Mouse (Mus musculus): ENCODE data around the gene Tex12. TPM values are rescaled to one million over a fixed set of nuclear protein-coding genes. Genes with fewer than 3 reads are reported as not detected.

The Tex12 gene
- total and polyA plus RNA-seq, 2 experiments from 2014 or later, result not detected

- H3K9me3 ChIP-seq (replicated peaks; ENCODE audit: control insufficient read depth, low read length), result no peaks in the 10 kb centered on the region
- DNase-seq (ENCODE audit: low spot score) (no peak), ATAC-seq (ENCODE audit: insufficient read depth, low read depth) (no peak)
- H3K36me3 ChIP-seq (replicated peaks; ENCODE audit: control insufficient read depth, insufficient read depth, low read length), result peaks cover 19% of the 10 kb centered on the region
- TF ChIP-seq CTCF (IDR thresholded peaks at IDR 0.05; ENCODE audit: low read depth) (no peak), EP300 (IDR thresholded peaks at IDR 0.05; ENCODE audit: low read depth) (no peak)
- H3K4me3 ChIP-seq (ENCODE audit: low read depth, low read length), result no peak overlapping the region
- no peak overlapping the region for H3K4me2 ChIP-seq (ENCODE audit: low read depth, low read length)
- peaks cover 8% of the 10 kb centered on the region; the same call in 1 of the 2 replicates for H3K4me1 ChIP-seq (ENCODE audit: control insufficient read depth, insufficient read depth)
- H3K27ac ChIP-seq (ENCODE audit: low read depth), result no peak overlapping the region
- WGBS, result 87% methylated on average over 5 of the region's 5 CpGs
- no peak overlapping the region for H3K9ac ChIP-seq (replicated peaks; ENCODE audit: low read depth, low read length)
- H3K27me3 ChIP-seq (ENCODE audit: control insufficient read depth, insufficient read depth, low read length), result no peaks in the 10 kb centered on the region
These were observed 36.2 kb downstream of the Tex12 start for GRCm38 (mm10) chr9:50524936-50525335.

- H3K9me3 ChIP-seq (replicated peaks; ENCODE audit: control insufficient read depth, low read length), result no peaks in the 10 kb centered on the region
- ATAC-seq (ENCODE audit: insufficient read depth, low read depth) (no peak), DNase-seq (ENCODE audit: low spot score) (no peak)
- peaks cover 6% of the 10 kb centered on the region; the same call in 1 of the 2 replicates for H3K4me1 ChIP-seq (ENCODE audit: control insufficient read depth, insufficient read depth)
- H3K4me3 ChIP-seq (ENCODE audit: low read depth, low read length), result no peak overlapping the region
- H3K27me3 ChIP-seq (ENCODE audit: control insufficient read depth, insufficient read depth, low read length), result no peaks in the 10 kb centered on the region
- no peak overlapping the region for H3K4me2 ChIP-seq (ENCODE audit: low read depth, low read length)
- 73% methylated on average over 5 of the region's 5 CpGs for WGBS
- H3K36me3 ChIP-seq (replicated peaks; ENCODE audit: control insufficient read depth, insufficient read depth, low read length), result peaks cover 19% of the 10 kb centered on the region
- TF ChIP-seq EP300 (IDR thresholded peaks at IDR 0.05; ENCODE audit: low read depth), result no peak
- no peak for TF ChIP-seq CTCF (IDR thresholded peaks at IDR 0.05; ENCODE audit: low read depth)
- no peak overlapping the region for H3K9ac ChIP-seq (replicated peaks; ENCODE audit: low read depth, low read length)
- H3K27ac ChIP-seq (ENCODE audit: low read depth), result no peak overlapping the region
These were observed 38.6 kb downstream of the Tex12 start for GRCm38 (mm10) chr9:50522574-50522973.

- Histone ChIP-seq H3K9me3 (replicated peaks; ENCODE audit: control insufficient read depth, low read length) (no peaks in the 10 kb centered on the region), H3K27ac (ENCODE audit: low read depth) (no peak overlapping the region), H3K4me2 (ENCODE audit: low read depth, low read length) (no peak overlapping the region), H3K4me1 (ENCODE audit: control insufficient read depth, insufficient read depth) (no peaks in the 10 kb centered on the region), H3K36me3 (replicated peaks; ENCODE audit: control insufficient read depth, insufficient read depth, low read length) (peaks cover 19% of the 10 kb centered on the region), H3K27me3 (ENCODE audit: control insufficient read depth, insufficient read depth, low read length) (no peaks in the 10 kb centered on the region), H3K9ac (replicated peaks; ENCODE audit: low read depth, low read length) (no peak overlapping the region), H3K4me3 (ENCODE audit: low read depth, low read length) (no peak overlapping the region)
- DNase-seq (ENCODE audit: low spot score), result no peak
- no peak for ATAC-seq (ENCODE audit: insufficient read depth, low read depth)
- TF ChIP-seq EP300 (IDR thresholded peaks at IDR 0.05; ENCODE audit: low read depth), result no peak
- peak; percentile 13; the same call in 1 of the 2 replicates for TF ChIP-seq CTCF (IDR thresholded peaks at IDR 0.05; ENCODE audit: low read depth)
- WGBS, result 47% methylated on average over 2 of the region's 2 CpGs
These were observed 39.6 kb downstream of the Tex12 start for GRCm38 (mm10) chr9:50521562-50521961.

- no peaks in the 10 kb centered on the region for H3K4me1 ChIP-seq (ENCODE audit: control insufficient read depth, insufficient read depth)
- peaks cover 19% of the 10 kb centered on the region for H3K36me3 ChIP-seq (replicated peaks; ENCODE audit: control insufficient read depth, insufficient read depth, low read length)
- no peak overlapping the region for H3K4me3 ChIP-seq (ENCODE audit: low read depth, low read length)
- H3K27me3 ChIP-seq (ENCODE audit: control insufficient read depth, insufficient read depth, low read length), result no peaks in the 10 kb centered on the region
- no peak for TF ChIP-seq EP300 (IDR thresholded peaks at IDR 0.05; ENCODE audit: low read depth)
- no peak for TF ChIP-seq CTCF (IDR thresholded peaks at IDR 0.05; ENCODE audit: low read depth)
- H3K9ac ChIP-seq (replicated peaks; ENCODE audit: low read depth, low read length), result no peak overlapping the region
- WGBS, result 57% methylated on average over 6 of the region's 6 CpGs
- H3K9me3 ChIP-seq (replicated peaks; ENCODE audit: control insufficient read depth, low read length), result no peaks in the 10 kb centered on the region
- no peak overlapping the region for H3K27ac ChIP-seq (ENCODE audit: low read depth)
- H3K4me2 ChIP-seq (ENCODE audit: low read depth, low read length), result no peak overlapping the region
- ATAC-seq (ENCODE audit: insufficient read depth, low read depth) (no peak), DNase-seq (ENCODE audit: low spot score) (no peak)
These were observed 40.4 kb downstream of the Tex12 start for GRCm38 (mm10) chr9:50520748-50521147.

- no peak overlapping the region for H3K9ac ChIP-seq (replicated peaks; ENCODE audit: low read depth, low read length)
- no peaks in the 10 kb centered on the region for H3K27me3 ChIP-seq (ENCODE audit: control insufficient read depth, insufficient read depth, low read length)
- H3K4me1 ChIP-seq (ENCODE audit: control insufficient read depth, insufficient read depth), result no peaks in the 10 kb centered on the region
- TF ChIP-seq CTCF (IDR thresholded peaks at IDR 0.05; ENCODE audit: low read depth) (peak; percentile 39), EP300 (IDR thresholded peaks at IDR 0.05; ENCODE audit: low read depth) (no peak)
- no peak for DNase-seq (ENCODE audit: low spot score)
- H3K27ac ChIP-seq (ENCODE audit: low read depth), result no peak overlapping the region
- WGBS, result 22% methylated on average over 2 of the region's 2 CpGs
- H3K36me3 ChIP-seq (replicated peaks; ENCODE audit: control insufficient read depth, insufficient read depth, low read length), result peaks cover 16% of the 10 kb centered on the region
- no peak overlapping the region for H3K4me3 ChIP-seq (ENCODE audit: low read depth, low read length)
- no peaks in the 10 kb centered on the region for H3K9me3 ChIP-seq (replicated peaks; ENCODE audit: control insufficient read depth, low read length)
- no peak for ATAC-seq (ENCODE audit: insufficient read depth, low read depth)
- H3K4me2 ChIP-seq (ENCODE audit: low read depth, low read length), result no peak overlapping the region
These were observed 42.3 kb downstream of the Tex12 start for GRCm38 (mm10) chr9:50518781-50519180.

GRCm38 (mm10) chr9:50515462-50515861 is 45.7 kb downstream of the Tex12 start:
- Histone ChIP-seq H3K4me2 (ENCODE audit: low read depth, low read length) (no peak overlapping the region), H3K27me3 (ENCODE audit: control insufficient read depth, insufficient read depth, low read length) (no peaks in the 10 kb centered on the region), H3K36me3 (replicated peaks; ENCODE audit: control insufficient read depth, insufficient read depth, low read length) (no peaks in the 10 kb centered on the region), H3K27ac (ENCODE audit: low read depth) (no peak overlapping the region), H3K9ac (replicated peaks; ENCODE audit: low read depth, low read length) (no peak overlapping the region), H3K9me3 (replicated peaks; ENCODE audit: control insufficient read depth, low read length) (no peaks in the 10 kb centered on the region), H3K4me1 (ENCODE audit: control insufficient read depth, insufficient read depth) (no peaks in the 10 kb centered on the region), H3K4me3 (ENCODE audit: low read depth, low read length) (no peak overlapping the region)
- 42% methylated on average over 5 of the region's 5 CpGs for WGBS
- TF ChIP-seq CTCF (IDR thresholded peaks at IDR 0.05; ENCODE audit: low read depth) (no peak), EP300 (IDR thresholded peaks at IDR 0.05; ENCODE audit: low read depth) (no peak)
- ATAC-seq (ENCODE audit: insufficient read depth, low read depth) (no peak), DNase-seq (ENCODE audit: low spot score) (no peak)

Measured in heart, postnatal 0 days (tissue).